Mouse (Mus musculus) layer of hippocampus, postnatal 25 days (tissue): ENCODE measurements at regions not wholly inside any gene's neighbourhood (a gene's known extent, or its start where the extent isn't known, plus 50 kb on each side); places are given as distances from the start of the nearest gene placed in this dataset.

Experiments
- DNase-seq, 2 experiments: peaks; one replicate each; pipeline ENCODE4 v3.0.0; 2022; ENCODE audit warnings: mixed read lengths in 2 of 2, low spot score in 1 of 2; ENCODE audit errors: extremely low spot score in 1 of 2

DNA sequence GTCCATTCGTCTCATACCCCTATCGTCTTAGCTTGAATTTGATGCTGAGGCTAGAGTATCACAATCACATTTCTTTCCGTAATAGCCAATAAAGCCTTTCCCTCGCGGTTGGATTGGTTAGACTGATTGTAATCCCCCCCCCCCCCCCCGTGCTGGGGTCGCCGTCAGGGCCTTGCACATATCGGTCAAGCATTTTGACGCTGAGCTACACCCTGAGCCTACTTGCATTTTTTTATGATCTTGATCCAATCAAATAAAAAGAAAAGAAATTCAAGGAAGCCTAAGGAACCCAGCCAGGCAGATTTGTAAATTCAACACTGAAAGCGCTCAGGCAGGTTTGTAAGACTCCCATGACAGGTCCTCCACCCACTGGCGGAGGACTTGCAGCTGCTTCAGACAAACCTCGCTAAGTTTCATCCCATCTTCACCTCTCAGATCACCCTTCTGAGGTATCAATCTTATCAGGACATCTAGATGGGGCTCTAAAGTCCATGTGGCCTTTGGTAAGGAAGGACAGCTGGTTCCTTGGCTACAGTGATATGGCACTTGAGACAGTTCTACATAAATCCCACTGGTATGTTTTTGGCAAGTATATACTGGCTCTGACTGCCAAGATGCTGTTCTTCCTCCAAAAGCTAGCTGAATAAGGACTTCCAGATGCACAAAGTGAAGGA lies 66.8 kb upstream of the Cd93 start:
- no peak for DNase-seq

- DNase-seq: no peak
Measured at GRCm38 (mm10) chr2:148509357-148509756, 66.0 kb upstream of the Cd93 start.

- no peak for DNase-seq
Measured at GRCm38 (mm10) chr2:148507523-148507922, 64.2 kb upstream of the Cd93 start.

GRCm38 (mm10) chr2:148506966-148507365 lies 63.6 kb upstream of the Cd93 start:
- DNase-seq: no peak

DNA sequence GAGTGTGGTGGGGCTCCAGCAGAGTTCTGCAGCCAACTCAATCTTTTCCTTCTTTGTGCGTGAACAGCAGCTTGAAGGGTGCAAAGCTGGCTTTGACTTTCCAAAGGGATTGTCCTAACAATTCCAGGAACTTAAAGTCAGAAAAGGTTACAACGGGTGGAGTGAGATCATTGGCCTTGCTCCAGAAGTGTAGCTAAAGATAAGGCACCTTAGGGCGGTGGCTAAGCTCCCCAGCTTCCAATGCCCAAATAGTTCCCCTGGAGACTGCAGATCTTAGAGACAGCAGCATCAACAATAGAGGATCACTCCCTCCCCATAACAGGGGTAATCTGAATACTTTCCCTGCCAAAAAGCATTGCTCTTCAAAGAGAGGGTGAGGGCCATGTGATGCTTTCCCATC lies 62.3 kb upstream of the Cd93 start:
- no peak for DNase-seq

DNA sequence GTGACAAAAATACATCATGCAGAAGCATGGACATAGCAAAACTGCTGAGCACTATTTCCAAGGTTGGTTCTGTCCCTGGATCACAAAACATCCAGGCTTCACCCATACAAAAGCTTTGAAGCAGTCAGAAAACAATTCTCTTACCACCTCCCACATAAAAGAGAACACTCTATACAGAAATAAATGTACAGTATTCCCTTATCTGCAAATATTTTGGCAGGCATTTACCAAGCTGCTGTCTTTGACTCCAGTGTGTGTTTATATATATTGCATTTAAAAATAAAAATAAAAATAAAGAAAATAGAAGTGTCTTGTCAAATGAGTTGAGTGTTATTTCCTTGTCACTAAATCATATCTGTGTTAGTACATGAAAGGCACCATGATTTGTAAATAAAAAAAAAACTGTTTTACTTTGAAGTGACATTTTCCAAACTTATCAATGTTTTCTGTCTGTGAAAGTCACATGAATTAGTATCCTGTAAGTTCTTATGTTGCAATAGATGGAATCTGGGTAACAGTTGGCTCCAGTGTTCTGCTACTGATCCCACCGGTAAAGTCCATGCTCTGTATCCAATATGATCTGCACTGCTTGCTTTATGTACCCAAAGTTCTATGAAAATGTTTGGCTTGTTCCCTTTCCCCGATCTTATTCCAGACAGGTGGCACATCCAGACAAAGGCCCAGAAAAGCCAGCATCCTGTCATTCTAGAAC lies 59.9 kb upstream of the Cd93 start:
- DNase-seq: no peak

DNA sequence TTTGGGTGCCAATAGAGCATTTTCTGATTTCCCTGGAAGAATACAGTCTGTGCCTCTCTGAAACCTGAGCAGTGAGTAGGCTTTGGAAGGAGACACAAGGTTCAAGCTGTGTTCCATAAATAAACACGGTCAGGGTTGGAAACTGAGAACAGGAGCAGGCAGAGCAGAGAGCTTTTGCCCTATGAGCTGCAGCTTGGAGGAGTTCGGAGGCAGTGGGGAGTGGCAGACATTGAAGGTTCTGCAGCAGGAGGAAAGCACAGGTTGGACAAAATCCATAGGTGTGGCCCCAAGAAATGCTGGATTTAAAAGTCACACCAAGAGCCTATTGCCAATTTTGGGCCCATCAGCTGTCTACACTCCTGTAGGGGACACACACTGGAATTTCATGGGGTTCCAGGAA lies 59.0 kb upstream of the Cd93 start:
- no peak for DNase-seq

GRCm38 (mm10) chr2:148500235-148500936 lies 57.0 kb upstream of the Cd93 start:
- DNase-seq: no peak

- DNase-seq: no peak
Measured at GRCm38 (mm10) chr2:148497452-148498302, 54.3 kb upstream of the Cd93 start.

DNA sequence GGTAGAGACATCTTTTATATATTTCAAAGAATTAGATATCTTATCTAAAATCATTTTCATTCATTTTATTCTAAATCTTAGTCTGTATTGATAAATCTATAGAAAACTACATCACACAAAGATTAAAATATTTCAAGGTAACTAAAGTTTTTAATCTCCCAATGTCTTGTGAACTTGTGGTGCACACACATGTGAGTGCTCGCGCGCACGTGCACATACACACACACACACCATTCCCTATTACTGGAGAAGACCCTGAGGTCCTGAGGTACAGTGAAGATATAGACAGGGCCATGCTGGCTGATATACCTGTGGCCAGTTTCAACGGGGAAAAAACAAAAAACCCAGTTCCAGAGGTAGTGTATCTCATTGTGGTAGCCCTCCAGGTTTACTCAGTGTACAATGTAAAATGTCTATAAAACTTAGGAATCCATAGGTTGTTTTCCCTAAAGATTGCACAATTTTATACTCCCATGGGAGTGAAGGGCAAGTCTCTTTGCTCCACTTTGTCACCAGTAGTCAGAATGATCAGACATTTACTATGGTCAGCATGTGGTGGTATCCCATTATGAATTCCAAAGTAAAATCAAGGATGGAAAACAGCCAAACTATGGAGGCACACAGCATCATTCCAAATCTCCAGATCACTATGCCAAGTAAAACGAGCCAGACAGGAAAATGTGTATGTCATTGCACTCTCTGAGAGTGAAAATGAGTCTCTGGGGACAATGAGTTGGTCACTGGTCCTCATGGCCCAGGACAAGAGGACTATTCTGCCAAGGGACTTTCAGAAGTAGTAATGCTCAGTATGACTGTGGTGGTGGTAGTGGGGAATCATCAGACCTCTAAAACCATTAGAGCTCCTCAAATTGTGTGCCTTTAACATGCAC lies 53.0 kb upstream of the Cd93 start:
- DNase-seq: no peak

- DNase-seq: no peak
Measured at GRCm38 (mm10) chr2:148495485-148495884, 52.1 kb upstream of the Cd93 start.

- DNase-seq: no peak
Measured at GRCm38 (mm10) chr2:148493281-148493680, 49.9 kb upstream of the Cd93 start.
